Mouse (Mus musculus) CD8-positive naive resting alpha-beta T cell, adult 2 months (primary cell): Measurements from ENCODE around the gene Tgm5.
"Not testable (repeated sequence)": the region's sequence is repeated elsewhere in the genome, so short reads cannot be mapped to it uniquely, and the experiment has no call there.

ENCODE experiments used
- DNase-seq, 2 experiments: peaks; one replicate each; pipeline ENCODE4 v3.0.0; 2022; ENCODE audit warnings: low read depth in 2 of 2, low spot score in 2 of 2

Gene Tgm5

DNA sequence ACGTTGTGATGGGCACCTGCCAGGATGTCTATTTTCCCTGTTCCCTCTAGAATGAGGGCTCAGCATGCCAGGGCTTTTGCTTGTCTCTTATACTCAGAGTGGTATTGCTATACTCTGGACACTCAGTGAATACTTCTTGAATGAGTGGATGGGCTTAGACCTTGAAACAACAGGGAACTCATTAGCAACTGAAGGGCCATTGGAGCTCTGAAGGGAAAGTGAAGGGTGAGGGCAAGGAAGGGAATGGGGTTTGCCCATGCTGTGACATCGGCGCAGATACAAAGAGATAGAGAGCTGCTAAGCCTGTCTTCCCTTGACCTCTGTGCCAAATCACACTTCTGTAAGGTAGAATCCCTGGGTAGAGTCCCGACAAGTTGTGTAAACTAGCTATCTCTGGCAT is 40.0 kb downstream of the Tgm5 start:
- DNase-seq, result no peak

DNA sequence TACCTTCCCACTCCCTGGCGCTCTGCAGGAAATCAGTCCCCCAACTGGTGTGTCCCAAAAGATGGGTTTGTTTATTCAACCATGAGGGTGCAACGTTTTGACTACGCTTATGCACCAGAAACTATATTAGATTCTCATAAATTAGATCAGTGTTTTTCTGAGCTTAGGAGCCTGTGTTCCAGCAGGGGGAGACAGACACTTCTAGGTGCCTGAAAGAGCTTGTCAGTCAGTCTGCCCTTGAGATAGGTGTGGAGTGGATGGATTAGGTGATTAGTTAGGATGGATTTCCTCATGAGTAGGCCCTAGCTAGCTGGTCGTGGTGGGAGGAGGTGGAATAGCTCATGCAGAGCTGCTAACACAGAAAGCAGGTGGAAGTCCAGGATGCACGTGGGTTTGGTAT is 44.5 kb downstream of the Tgm5 start:
- DNase-seq, result no peak

DNA sequence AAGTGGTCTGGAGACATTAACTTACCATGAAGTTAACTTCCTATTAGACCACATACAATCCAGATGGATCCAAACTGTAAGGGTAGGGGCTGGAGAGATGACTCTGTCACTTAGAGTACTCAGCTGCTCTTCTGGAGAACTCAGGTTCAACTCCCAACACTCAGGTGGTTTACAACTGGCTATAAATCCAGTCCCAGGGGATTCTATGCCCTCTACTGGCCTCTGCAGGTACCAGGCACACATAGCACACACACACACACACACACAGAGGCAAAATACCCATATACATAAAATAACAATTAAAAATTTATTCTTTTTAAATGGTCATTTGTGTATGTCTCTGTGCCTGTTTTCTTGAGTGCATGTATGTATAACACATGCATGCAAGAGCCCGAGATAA is 46.3 kb downstream of the Tgm5 start:
- no peak for DNase-seq

DNA sequence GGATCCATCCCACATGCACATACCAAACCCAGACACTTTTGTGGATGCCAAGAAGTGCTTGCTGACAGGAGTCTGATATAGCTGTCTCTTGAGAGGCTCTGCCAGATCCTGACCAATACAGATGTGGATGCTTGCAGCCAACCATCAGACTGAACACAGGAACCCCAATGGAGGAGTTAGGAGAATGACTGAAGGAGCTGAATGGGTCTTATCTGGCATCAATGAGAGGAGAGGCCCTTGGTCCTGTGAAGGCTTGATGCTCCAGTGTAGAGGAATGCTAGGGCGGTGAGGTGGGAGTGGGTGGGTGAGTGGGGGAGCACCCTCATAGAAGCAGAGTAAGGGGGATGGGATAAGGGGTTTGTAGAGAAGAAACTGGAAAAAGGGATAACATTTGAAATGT is 46.8 kb downstream of the Tgm5 start:
- DNase-seq, result not testable (repeated sequence)

DNA sequence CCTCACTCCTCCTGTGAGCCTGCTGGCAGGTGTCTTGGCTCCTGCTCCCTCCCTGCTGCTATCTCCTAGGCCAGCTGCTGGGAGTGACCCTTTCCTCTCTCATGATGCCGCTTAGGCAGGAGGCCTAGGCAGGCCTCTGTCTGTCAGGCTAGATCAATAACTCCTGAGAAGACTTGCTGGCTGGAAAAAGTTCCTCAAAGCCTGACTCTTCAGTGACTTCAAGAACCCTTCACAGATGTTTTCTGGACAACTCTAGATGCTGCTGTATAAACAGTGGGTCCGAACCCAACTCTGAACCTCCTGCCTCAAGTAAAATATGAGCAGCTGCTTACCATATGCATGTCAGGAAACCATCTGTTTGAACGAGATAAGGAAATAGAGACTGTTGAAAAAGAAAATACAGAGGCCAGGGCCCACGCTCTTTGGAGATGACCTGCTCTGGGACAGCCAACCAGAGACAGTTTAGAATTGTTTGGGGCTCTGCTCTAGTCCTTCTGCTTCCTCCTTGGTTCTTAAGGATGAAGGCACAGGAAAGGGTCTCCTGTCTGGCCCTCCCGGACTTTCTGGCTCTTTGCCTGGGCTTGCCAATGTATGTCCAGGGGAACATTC is 48.8 kb downstream of the Tgm5 start, which contains the start of gene Epb42:
Epb42 (minus strand) TSS at position 340 of the 609 bp plus-strand sequence.
- no peak for DNase-seq

DNA sequence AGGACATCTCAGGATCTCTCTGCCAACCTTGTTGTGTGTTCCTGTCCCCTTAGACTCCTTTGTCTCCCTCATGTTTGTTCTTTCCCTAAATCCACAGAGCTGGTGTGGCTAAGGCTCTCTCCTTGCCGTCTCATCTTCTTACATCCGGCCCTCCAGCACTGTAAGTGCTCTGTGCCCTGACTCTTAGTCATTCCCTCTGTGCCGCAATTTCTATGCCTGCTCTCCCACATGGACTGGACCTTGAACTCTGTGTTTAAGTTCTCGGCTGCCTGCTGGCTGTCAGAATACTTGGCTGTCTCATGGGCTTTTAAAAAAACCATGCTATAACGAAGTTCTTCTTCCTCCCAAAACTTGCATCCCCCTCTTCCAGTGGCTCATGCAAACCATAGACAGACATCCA is 62.7 kb downstream of the Tgm5 start:
- DNase-seq, result no peak

DNA sequence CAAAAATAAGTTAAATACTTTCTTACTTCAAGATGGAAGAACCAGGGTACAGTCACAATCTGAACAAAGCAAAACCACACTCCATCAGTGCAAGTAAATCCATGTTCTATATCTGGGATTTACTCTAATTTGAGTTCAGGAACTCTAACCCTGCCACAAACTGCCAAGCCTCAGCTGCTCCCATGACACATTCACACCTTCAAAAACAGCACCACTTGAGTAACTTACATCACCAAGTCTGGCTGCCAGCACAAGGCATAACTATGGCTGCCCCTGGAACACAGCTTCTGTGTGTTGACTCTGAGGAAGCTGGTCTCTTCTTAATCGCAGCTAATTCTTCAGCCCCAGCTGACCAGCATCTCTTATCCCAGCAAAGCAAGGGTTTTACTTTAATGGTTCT is 68.5 kb downstream of the Tgm5 start:
- DNase-seq, result no peak

DNA sequence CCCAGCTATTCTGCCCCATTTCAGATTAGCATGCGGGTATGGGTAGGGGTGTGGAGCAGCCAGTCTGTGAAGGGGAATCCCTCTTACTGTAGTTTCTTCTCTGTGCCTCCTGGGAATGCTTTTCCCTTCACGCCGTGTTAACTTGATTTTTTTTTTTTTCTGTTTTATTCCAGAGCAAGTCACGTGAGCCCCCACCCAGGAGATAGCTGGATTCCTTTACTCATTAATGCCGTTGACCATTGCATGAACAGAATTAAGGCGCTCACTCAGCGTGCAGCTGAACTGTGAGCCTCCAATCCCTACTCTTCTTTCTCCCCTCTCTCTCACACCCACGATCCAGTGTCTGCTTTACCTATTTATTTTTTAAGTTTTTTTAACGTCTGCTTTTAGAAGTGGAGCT is 69.4 kb downstream of the Tgm5 start:
- no peak for DNase-seq

DNA sequence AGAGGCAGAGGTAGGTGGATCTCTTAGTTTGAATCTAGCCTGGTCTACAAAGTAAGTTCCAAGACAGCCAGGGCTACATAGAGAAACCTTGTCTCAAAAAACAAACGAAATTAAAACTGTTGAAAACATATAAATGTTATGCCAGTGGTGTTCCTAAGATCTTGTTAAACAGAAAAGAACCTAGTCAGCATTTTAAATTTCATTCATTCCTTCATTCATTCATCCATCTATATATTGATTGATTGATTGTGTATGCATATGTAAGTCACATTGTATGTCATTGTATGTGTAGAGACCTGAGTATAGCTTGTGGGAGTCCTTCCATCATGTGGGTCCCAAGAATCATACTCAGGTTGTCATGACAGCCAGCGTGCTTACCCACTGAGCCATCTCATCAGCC is 70.1 kb downstream of the Tgm5 start:
- no peak for DNase-seq

DNA sequence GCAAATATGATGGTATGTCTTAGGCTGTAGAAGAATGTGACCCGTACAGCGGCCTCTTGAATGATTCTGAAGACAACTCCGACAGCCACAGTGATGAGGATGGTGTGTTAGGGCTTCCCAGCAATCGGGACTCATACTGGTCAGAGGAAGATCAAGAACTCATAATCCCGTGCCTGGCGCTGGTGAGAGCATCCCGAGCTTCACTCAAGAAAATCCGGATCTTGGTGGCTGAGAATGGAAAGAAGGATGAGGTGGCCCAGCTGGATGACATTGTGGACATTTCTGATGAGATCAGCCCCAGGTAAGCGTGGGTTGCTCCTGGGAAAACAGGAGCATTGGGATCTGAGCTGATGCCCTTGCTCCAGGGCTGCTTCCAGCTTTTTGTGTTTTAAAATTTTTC is 73.0 kb downstream of the Tgm5 start:
- DNase-seq, result no peak

DNA sequence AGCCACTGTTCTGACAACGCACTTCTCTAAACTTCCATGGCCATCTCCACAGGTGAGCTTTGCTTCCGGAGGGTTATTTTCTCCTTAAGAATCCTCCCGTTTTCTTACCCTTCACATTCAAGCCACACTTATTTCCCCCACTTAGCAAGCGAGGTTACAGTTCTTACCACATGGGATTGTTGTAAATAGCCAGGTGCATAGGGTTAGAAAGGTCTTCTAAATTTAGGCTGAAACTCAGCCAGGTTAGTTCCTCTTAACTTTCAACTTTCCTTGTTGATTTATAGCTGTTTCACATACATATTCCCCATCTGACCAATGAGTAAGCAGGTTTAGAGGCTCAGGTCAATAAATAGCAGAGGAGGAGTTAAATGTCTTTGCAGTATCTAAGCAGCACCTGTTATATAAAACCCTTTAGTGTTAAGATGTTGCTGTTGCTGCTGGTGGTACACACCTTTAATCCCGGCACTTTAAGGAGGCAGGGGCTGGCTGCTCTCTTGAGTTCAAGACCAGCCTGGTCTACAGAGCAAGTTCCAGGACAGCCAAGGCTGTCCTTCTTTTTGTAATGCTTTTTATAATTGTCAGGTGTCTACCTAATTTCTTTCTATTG is 76.5 kb downstream of the Tgm5 start:
- DNase-seq, result no peak

DNA sequence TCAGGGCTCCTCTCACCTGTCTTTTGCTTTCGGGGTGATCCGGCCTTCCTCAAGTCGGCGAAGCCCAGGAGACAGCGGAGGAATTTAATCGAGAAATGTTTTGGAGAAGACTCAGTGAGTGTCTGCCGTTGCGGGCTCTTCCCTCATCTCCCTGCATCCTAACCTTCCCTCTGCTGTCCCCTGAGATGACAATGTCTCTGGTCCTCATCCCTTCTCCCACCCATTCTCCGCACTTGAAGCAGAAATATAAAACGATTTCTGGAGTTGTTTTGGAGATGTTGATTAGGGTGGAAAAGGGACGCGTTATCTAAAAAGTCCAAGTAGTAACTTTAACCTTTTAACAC is 77.0 kb downstream of the Tgm5 start:
- no peak for DNase-seq

DNA sequence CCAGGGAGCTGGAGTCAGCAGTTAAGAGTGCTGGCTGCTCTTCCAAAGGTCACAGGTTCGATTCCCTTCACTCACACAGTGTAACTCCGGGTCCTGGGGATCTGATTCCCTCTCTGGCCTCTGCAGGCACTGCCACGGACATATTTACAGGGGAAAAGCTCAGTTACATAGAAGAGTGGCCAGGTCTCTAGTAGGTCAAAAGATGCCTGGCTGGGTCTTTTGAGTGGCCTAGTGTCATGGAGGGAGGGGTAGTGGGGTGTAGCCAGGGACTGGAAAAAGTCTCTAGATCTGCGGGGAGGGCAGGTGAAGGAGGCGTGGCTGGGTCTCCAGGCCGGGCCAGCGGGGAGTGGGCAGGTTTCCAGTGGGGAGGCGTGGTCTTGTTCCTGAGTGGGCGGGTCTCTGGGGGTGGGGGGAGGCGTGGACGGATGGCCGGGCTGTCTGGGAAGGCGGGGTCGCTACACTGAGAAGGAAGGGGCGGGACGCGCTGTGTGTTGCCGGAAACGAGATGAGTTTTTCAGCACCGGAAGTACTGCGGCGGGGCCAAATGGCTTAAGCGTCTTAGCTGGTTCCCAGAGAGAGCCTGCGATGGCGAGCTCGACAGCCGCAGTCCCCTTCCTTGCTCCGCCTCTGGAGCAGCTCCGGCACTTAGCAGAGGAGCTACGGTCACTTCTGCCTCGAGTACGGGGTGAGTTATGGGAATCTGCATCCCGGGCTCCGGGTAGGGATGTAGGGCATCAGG is 77.5 kb downstream of the Tgm5 start, which contains the start of gene Ccndbp1:
Ccndbp1 (plus strand) TSS at position 479 of the 739 bp plus-strand sequence.
- DNase-seq, result peak; percentile 81 to 87

DNA sequence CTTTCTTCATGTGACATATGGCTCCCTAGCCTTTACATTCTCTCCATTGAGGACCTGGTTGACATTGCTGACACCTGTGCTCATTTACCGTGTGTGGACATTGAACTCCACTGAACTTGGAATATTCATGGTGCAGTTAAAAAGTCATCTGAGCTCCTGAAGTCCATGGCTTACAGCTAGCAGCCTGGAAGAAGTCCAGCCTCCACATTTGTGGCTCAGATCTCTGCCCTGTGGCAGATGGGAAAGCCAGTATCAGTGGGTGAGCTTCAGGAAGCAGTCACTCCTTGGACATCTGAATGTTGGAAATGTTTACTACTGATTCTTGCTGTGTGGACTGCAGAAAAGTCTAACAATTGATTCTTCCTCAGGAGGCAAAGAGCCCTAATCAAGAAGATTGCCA is 78.7 kb downstream of the Tgm5 start:
- DNase-seq, result no peak

DNA sequence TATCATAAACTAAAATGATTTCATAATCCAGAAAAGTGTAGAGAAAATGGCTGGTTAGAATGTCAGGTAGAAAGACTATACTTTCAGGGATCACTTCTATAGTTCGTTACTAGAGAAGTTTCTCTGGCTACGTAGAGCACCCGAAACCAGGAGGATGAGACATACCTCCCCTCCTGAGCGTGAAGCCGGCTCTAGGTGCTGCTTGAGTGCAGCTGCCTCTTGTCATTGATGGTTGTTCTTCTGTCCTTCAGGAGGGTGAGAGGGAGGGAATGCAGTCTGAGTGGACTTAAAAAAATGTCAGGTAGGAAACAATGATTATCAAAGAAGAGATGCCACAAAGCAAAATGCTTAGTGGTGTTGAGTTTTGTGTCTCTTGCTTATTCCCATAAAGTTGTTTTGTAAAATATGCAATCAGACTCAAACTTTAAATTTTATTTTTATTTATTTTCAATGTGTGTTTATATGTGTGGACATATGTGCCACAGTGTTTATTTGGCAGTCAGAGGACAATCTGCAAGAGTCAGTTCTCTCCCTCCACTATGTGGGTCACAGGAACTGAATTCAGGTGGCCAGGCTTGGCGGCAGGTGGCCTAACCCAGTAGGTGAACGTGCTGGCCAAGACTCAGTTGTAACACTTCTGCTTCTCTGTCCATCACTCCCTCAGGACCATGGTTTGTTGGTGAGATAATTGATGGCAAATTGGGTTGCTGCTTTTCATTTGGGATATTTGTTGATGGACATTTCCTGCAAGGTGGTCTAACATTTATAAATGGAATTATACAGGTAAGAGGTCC is 81.4 kb downstream of the Tgm5 start:
- DNase-seq, result no peak

DNA sequence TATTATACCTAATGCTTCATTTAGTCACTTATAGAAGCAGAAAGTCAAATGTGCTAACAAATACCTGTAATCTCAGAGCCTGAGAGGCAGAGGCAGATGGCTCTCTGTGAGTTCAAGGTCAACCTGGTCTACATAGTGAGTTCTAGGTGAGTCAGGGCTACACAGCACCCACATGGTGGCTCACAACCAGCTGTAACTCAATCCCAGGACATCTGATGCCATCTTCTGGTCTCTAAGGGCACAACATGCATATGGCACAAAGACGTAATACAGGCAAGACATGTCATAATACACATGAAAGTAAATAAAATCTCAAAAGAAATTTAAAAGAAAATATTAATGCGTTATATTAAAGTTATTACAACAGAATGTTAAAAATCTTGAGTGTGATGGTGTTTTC is 82.1 kb downstream of the Tgm5 start:
- DNase-seq, result peak in 1 of 2 experiments; percentile 6

DNA sequence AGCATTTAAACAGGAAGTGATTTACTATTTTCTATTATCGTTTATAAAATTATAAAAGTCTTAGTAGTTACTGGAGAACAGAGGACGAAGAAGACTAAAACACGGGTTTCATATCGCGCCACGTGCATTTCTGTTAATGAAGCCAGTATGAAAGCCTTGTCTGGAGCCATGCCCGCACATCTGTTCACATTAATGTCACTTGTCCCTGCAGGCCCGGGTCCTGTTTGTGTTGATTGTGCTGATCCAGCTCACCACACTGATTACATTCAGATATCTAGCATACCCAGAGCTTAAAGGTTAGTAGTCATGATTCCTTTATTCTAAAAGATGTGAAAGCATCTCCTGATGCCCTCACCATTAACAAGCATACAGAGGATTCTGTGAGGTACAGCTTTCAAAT is 86.8 kb downstream of the Tgm5 start:
- DNase-seq, result no peak

DNA sequence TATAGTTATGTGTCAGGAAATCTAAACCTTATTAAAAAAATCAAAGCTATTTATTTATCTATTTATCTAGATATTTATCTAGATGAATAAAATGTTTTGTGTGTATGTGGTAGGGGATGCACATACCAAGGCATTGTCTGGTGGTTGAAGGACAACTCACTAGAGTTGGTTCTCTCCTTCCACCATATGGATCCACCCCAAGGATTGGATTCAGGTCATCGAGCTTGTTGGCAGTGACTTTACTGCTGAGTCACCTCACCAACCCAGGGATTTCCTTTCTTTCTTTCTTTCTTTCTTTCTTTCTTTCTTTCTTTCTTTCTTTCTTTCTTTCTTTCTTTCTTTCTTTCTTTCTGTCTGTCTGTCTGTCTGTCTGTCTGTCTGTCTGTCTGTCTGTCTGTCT is 89.0 kb downstream of the Tgm5 start:
- not testable (repeated sequence) for DNase-seq
